Mouse (Mus musculus) CD4-positive, CD25-positive, alpha-beta regulatory T cell (primary cell): ENCODE measurements around the gene Slc38a3. TPM values are rescaled to one million over a fixed set of nuclear protein-coding genes. Genes with fewer than 3 reads are reported as not detected.

ENCODE experiments used
- polyA plus RNA-seq: library from polyadenylated mRNA; unstranded; fragments of 100-300 nt; shearing (Covaris generic); gene quantifications from one replicate; pipeline ENCODE4 v1.2.1, GENCODE M21; 2017

Gene Slc38a3
- polyA plus RNA-seq, result not detected

DNA sequence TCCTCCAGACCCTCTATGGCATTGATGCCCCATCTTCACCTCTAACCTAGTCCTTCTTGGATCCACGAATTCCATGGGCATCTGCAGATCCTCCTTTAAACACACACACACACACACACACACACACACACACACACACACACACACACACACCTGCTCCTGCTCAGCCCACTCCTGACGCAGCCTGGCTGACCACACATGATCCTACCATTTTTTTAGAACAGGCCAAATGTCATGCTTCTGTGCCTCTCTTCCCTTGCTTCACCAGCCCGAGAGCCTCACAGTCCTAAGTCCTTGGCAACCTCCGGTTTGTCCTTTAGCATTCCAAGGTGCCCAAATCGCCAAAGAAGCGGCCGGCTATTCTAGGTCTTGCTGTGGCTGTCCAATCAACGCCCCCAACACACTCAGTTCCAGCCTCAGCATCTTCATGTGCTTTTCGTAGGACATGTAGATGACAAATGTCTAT, at the start of gene Slc38a3:
Gene Slc38a3 (minus strand): TSS at position 51 of the 466 bp plus-strand sequence.

DNA sequence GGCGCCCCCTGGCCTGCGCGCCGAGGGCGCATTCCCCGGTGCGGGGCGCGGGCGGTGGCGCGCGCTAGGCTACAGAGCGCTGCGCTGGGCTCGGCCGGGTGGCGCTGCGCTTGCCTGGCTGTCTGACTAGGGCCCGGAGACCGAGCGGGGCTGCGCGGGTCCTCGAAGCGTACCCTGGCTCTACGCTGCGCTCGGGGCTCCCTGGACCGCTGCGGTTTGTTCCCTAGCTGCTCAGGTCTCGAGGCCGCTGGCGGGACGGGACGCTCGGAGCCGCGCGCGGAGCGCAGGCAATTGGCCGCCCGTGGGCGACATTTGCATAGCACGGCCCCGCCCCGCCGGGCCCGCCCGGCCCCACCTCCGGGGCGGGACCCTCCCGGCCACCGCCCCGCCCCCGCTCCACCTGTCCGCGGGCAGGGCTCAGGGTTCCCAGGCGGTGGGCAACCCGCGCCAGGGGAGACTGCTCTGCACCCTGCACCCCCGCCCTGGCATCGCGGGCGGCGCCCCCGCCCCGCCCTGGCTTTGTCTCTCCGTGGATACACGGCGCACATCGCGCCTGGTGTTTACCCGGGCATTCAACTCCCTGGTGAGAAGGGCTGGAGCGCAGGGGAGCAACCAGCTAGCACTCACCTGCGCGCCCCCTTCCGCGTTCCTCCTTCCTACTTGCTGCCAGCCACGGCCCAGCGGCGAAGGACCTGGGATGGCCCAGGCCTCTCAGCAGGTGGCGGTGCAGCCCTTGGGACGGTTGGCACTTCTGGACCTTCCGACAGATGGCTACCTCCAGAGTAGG, 40.6 kb upstream of the Slc38a3 start, which contains the start of gene Sema3f:
Gene Sema3f (minus strand): TSS at position 779 of the 787 bp plus-strand sequence.

DNA sequence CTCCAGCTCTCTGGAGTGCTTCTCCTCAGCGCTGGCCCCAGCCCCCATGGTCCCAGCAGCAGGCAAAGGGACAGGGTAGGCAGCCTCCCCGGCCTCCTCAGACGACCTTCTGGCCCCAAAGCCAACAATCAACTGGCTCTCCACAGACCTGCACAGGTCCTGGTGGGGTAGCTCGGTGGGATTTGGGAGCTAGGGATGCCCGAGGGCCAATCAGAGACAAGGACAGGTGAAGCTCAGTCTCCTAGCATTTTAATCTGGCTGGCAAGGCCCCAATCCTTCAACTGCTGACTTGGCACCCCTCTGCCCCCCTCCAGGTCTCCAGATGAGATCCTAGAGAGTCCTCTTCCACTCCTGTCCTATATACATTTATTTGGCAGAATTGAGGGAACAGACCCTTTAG, 10.2 kb upstream of the Slc38a3 start, which contains the start of gene Gnat1:
Gene Gnat1 (minus strand): TSS at position 212 of the 400 bp plus-strand sequence.

DNA sequence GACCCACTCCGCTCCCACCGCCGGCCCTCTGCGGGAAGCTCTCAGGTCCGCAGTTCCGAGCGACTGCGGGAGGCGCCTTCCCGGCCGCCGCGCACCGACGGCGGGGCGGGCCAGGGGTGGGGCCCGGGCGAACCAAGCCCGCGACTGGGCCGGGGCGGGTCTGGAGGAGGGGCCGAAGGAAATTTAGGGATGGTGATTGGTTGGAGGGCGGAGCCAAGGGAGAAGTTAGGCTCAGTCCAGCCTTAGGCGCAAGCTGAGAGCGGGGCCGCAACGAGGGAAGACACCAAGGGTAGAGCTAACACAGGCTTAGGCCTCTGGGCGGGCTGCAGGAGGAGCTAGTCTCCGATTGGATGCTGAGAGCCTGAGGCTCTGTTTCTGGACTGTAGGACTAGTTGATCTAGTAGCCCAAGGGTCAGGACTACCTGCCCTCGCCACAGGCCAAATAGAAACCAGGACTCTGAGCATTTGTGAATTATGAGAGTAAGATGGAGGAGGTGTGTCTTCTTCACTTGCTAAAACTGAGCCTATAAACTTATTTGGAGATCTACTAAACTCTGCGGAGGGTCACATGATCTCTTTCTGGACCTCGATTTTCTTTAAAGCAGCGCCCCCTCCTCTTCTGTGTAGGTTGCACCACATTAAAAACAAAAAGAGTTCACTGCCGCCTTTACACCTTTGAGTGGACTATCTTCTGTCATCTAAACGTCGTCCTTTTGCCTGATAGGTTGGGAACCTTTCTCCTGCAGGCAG, 33.9 kb downstream of the Slc38a3 start, which contains the start of gene Gnai2:
Gene Gnai2 (minus strand): TSS at position 89 of the 750 bp plus-strand sequence.

DNA sequence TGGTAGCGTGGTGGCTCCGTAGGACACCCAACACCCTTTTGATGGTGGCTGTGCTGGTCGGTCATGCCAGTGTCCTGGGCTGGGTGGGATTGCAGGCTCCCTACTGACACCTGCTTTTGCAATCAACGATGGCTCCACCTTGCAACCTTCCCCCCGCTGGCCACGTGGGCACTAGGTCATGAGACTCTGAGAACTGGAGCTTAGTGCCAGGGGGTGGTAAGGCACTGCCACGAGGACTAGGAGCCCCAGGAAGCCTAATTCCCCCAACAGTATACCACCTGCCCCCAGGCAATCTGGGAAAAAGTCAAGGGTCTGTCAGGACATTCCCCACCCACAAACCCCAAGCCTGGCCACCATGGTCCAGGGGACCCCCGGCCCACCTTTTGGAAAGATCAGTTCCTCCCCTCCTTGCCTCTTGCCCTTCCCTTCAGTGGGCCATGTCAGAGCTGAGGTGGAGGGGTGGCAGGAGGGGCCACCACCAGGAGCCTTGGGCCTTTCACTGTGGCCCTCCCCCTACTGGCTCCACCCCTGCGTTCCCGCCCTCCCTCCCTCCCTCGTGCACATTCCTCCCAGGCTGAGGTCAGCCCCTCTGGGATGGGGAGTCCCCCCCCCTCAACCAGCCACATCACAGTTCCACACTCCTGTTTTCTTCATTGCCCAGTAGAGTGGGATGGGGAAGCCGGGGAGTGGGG, 60.4 kb downstream of the Slc38a3 start, which contains the start of gene Sema3b:
Gene Sema3b (minus strand): TSS at position 489 of the 692 bp plus-strand sequence.

Other genes starting within 250 kb of the Slc38a3 start
- 45.2 TPM for gene Tmem115, start 135.6 kb downstream of the Slc38a3 start, polyA plus RNA-seq
- 63.1 TPM for gene Cyb561d2, start 127.3 kb downstream of the Slc38a3 start, polyA plus RNA-seq
- gene Nprl2, start 127.3 kb downstream of the Slc38a3 start, polyA plus RNA-seq, result 57.9 TPM
- 5.0 TPM for gene Zmynd10, start 122.2 kb downstream of the Slc38a3 start, polyA plus RNA-seq
- 86.1 TPM for gene Rassf1, start 118.0 kb downstream of the Slc38a3 start, polyA plus RNA-seq
- 56.9 TPM for gene Tusc2, start 106.3 kb downstream of the Slc38a3 start, polyA plus RNA-seq
- gene Hyal2, start 101.6 kb downstream of the Slc38a3 start, polyA plus RNA-seq, result 12.2 TPM
- gene Hyal1, start 92.6 kb downstream of the Slc38a3 start, polyA plus RNA-seq, result 5.1 TPM
- 19.3 TPM for gene Naa80, start 90.6 kb downstream of the Slc38a3 start, polyA plus RNA-seq
- gene Hyal3, start 88.7 kb downstream of the Slc38a3 start, polyA plus RNA-seq, result 0.67 TPM
- 25.6 TPM for gene Ifrd2, start 81.9 kb downstream of the Slc38a3 start, polyA plus RNA-seq
- gene Sema3b, start 60.3 kb downstream of the Slc38a3 start, polyA plus RNA-seq, result not detected
- 844 TPM for gene Gnai2, start 34.2 kb downstream of the Slc38a3 start, polyA plus RNA-seq
- 0.67 TPM for gene Gnat1, start 10.2 kb upstream of the Slc38a3 start, polyA plus RNA-seq
- gene Sema3f, start 40.9 kb upstream of the Slc38a3 start, polyA plus RNA-seq, result not detected
- gene Rbm5, start 101.5 kb upstream of the Slc38a3 start, polyA plus RNA-seq, result 311 TPM
- gene Rbm6, start 203.7 kb upstream of the Slc38a3 start, polyA plus RNA-seq, result 106 TPM
- gene Mon1a, start 218.6 kb upstream of the Slc38a3 start, polyA plus RNA-seq, result 24.3 TPM
- not detected for gene Mst1r, start 237.3 kb upstream of the Slc38a3 start, polyA plus RNA-seq